Mouse (Mus musculus) heart, embryonic 15.5 days (tissue): ENCODE measurements around the gene Ntrk2. TPM values are rescaled to one million over a fixed set of nuclear protein-coding genes. Genes with fewer than 3 reads are reported as not detected.

Experiments
- ATAC-seq: fragments of 200-750 bp; cut with Nextera tagmentation; replicated peaks from 2 replicates; pipeline ENCODE4 v1.8.0; 2017; ENCODE audit warnings: low read depth, moderate TSS enrichment; ENCODE audit not compliant: insufficient number of reproducible peaks, insufficient read depth, low FRiP score
- H3K27ac ChIP-seq: fragments of 300-500 bp; sonication (generic); 2 replicates; pipeline ENCODE4 v1.5.1; 2015; ENCODE audit warnings: mild to moderate bottlenecking, inconsistent platforms
- H3K27me3 ChIP-seq: fragments of 300-500 bp; sonication (generic); 2 replicates; pipeline ENCODE4 v1.6.1; 2015; ENCODE audit warnings: inconsistent platforms
- H3K36me3 ChIP-seq: fragments of 300-500 bp; sonication (generic); 2 replicates; pipeline ENCODE4 v1.6.1; 2015; ENCODE audit warnings: mild to moderate bottlenecking, inconsistent platforms
- H3K4me1 ChIP-seq: fragments of 300-500 bp; sonication (generic); replicated peaks from 2 replicates; pipeline ENCODE4 v1.6.1; 2015; ENCODE audit warnings: inconsistent platforms
- H3K4me2 ChIP-seq: fragments of 300-500 bp; sonication (generic); 2 replicates; pipeline ENCODE4 v1.6.1; 2015; ENCODE audit warnings: inconsistent platforms, mild to moderate bottlenecking, moderate library complexity
- H3K4me3 ChIP-seq: fragments of 300-500 bp; sonication (generic); 2 replicates; pipeline ENCODE4 v1.5.1; 2015; ENCODE audit warnings: mild to moderate bottlenecking, inconsistent platforms
- H3K9ac ChIP-seq: fragments of 300-500 bp; sonication (generic); 2 replicates; pipeline ENCODE4 v1.6.1; 2015; ENCODE audit warnings: mild to moderate bottlenecking, inconsistent platforms
- H3K9me3 ChIP-seq: fragments of 300-500 bp; sonication (generic); replicated peaks from 2 replicates; pipeline ENCODE4 v1.6.1; 2016; ENCODE audit warnings: inconsistent platforms
- WGBS: fragments of 180-500 bp; shearing (Covaris S2); methylation state at CpG from one replicate; pipeline ENCODE4 v1.1.7; 2015; ENCODE audit warnings: mixed read lengths; 5-methylcytosine and 5-hydroxymethylcytosine counted together
- polyA plus RNA-seq: library from polyadenylated mRNA; unstranded; fragments of >200 nt; fragmentation: Nextera tagmentation; extraction: Ambion mirVana; gene quantifications from 2 replicates; pipeline ENCODE4 v1.2.1, GENCODE M21; 2015

The Ntrk2 gene
- polyA plus RNA-seq, 1 experiment from 2014 or later = 4.8 TPM

DNA sequence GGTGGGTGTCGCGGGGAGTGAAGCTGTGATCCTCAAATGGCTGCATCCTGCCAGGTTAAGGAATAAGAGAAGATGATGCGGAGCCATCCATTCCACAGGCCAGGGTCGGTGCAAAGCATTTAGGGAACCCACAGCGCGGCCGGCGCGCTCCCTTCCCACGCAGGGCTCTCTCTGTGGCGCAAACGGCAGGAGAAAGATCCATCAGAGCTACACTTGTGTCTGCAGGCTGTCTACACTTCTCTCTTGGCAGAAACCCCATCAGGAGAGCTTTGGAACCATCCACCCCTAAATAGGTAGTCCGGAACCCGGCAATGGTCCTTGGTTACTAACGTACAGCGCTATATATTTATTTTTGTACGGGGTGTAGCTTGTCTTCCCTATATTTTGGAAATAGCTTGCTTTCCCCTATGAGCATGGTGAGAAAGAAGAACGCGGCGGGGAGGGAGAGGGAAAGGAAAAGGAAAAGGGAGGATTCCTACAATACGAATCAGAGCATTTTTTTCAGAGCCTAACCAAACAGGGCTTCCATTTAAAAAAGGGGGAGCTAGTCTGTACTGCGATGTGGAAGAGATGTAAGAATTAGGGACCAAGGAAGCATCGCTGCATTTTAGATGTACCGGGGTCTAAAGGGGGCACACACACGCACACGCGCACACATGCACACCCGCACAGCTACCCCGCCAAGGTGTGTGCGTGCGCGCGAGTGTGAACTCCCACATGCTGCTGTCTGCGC, 693 bp downstream of the Ntrk2 start:
- H3K4me3 ChIP-seq = peak overlapping the region; percentile 60
- H3K4me1 ChIP-seq = peaks cover 23% of the 10 kb centered on the region
- H3K4me2 ChIP-seq = peak overlapping the region; percentile 98
- no peaks in the 10 kb centered on the region for H3K9me3 ChIP-seq
- no peaks in the 10 kb centered on the region for H3K36me3 ChIP-seq
- H3K27me3 ChIP-seq = peaks cover 63% of the 10 kb centered on the region
- under 1% methylated on average over 34 of the region's 34 CpGs for WGBS
- peak overlapping the region; percentile 42; the same call in 1 of the 2 replicates for H3K9ac ChIP-seq
- 0 out of 2 replicates have a peak overlapping the region, but pooled peaks have one; percentile 26 for H3K27ac ChIP-seq
- no peak for ATAC-seq

DNA sequence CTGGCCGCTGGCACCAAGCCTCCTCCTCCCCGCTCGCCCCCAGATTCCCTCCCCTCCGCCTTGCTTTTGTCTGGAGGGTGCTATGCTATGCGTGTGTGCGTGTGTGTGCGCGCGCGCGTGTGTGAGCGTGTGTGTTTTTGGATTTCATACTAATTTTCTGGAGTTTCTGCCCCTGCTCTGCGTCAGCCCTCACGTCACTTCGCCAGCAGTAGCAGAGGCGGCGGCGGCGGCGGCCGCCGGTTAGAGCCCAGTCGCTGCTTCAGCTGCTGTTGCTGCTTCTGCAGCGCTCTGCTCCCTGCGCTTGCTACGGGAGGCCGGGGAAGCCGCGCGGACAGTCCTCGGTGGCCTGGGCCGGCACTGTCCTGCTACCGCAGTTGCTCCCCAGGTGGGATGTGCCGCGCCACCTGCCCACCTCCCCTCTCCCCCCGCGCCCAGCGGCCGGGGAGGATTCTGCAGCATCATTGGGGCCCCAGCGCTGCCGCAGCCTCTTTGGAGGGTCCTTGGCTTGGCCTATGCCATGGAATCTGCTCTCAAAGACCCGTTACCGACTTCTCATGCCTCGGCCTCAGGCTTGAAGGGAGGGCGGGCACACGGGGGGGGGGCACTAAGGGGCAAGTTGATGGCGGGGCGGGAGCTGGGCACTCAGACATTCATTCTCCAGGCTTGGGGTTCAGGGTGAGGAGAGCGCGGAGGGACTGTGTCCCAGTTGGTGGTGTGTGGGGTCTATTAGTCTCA, 1.4 kb downstream of the Ntrk2 start:
- Histone ChIP-seq H3K27me3 (peaks cover 63% of the 10 kb centered on the region), H3K9me3 (no peaks in the 10 kb centered on the region), H3K4me1 (peaks cover 23% of the 10 kb centered on the region), H3K4me3 (peak overlapping the region; percentile 60), H3K27ac (0 out of 2 replicates have a peak overlapping the region, but pooled peaks have one; percentile 26), H3K36me3 (no peaks in the 10 kb centered on the region), H3K9ac (peak overlapping the region; percentile 42; the same call in 1 of the 2 replicates), H3K4me2 (peak overlapping the region; percentile 98)
- 1% methylated on average over 50 of the region's 50 CpGs for WGBS
- ATAC-seq = 0 out of 2 replicates have a peak, but pooled peaks have one; percentile 27

DNA sequence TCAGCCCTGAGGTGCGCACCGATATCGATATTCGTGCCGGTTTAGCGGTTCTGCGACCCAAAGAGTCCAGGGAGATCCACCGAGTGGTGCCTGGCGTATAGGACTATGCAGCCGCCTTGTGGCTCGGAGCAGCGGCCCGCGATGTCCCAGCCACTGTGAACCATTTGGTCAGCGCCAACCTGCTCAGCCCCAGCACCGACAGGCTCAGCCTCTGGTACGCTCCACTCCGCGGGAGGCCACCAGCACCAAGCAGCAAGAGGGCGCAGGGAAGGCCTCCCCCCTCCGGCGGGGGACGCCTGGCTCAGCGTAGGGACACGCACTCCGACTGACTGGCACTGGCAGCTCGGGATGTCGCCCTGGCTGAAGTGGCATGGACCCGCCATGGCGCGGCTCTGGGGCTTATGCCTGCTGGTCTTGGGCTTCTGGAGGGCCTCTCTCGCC, 2.0 kb downstream of the Ntrk2 start:
- H3K27me3 ChIP-seq = peaks cover 63% of the 10 kb centered on the region
- WGBS = under 1% methylated on average over 32 of the region's 32 CpGs
- peaks cover 23% of the 10 kb centered on the region for H3K4me1 ChIP-seq
- peak overlapping the region; percentile 37; the same call in 1 of the 2 replicates for H3K9ac ChIP-seq
- H3K4me2 ChIP-seq = peak overlapping the region; percentile 98
- no peak for ATAC-seq
- no peaks in the 10 kb centered on the region for H3K9me3 ChIP-seq
- no peak overlapping the region for H3K27ac ChIP-seq
- peak overlapping the region; percentile 60 for H3K4me3 ChIP-seq
- no peaks in the 10 kb centered on the region for H3K36me3 ChIP-seq

DNA sequence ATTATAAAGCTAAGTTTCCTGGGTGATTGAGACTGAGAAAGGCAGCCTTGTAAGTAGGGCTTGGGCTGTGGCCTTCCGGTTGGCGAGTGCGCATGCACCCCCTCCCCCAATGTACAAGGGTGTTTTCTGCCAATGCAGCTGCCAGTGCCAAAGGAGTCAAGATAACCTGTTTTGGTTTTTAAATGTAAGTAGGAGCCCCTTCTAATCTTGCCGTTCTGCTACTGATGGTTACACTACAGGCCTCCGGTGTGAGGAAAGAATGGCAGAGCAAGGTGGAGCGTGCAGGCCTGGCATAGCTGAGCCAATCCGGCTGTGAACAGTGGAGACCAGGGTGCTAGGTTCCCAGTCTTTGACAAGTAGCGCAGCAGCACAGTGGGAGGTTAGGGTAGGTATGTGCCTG, 3.6 kb downstream of the Ntrk2 start:
- Histone ChIP-seq H3K27me3 (peaks cover 59% of the 10 kb centered on the region), H3K4me1 (peaks cover 23% of the 10 kb centered on the region), H3K4me2 (no peak overlapping the region), H3K36me3 (no peaks in the 10 kb centered on the region), H3K9ac (no peak overlapping the region), H3K27ac (no peak overlapping the region), H3K9me3 (no peaks in the 10 kb centered on the region), H3K4me3 (no peak overlapping the region)
- ATAC-seq = no peak
- 74% methylated on average over 8 of the region's 8 CpGs for WGBS

DNA sequence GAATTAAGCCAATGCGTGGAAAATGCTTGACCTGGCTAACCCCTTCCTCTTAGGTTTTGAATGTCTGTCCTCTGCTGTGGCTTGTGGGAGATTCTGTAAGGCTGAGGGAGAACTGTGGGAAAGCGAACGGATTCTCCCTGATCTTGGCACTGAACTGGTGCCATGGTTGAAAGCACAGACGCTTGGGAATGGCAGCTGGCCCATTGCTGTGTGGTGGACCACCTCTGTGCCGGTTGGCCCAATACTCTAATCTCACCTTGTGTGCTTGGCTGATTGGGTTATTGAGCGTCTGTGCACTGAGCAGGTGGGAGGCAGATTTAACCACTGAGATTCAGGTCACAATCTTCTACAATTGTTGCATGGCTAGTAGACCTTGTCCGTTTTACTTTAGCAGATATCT, 18.4 kb downstream of the Ntrk2 start:
- WGBS = 82% methylated on average over 7 of the region's 7 CpGs
- H3K4me1 ChIP-seq = no peaks in the 10 kb centered on the region
- H3K27me3 ChIP-seq = no peaks in the 10 kb centered on the region
- no peak overlapping the region for H3K27ac ChIP-seq
- no peak for ATAC-seq
- H3K4me2 ChIP-seq = no peak overlapping the region
- no peaks in the 10 kb centered on the region for H3K36me3 ChIP-seq
- no peaks in the 10 kb centered on the region for H3K9me3 ChIP-seq
- H3K4me3 ChIP-seq = no peak overlapping the region
- no peak overlapping the region for H3K9ac ChIP-seq

DNA sequence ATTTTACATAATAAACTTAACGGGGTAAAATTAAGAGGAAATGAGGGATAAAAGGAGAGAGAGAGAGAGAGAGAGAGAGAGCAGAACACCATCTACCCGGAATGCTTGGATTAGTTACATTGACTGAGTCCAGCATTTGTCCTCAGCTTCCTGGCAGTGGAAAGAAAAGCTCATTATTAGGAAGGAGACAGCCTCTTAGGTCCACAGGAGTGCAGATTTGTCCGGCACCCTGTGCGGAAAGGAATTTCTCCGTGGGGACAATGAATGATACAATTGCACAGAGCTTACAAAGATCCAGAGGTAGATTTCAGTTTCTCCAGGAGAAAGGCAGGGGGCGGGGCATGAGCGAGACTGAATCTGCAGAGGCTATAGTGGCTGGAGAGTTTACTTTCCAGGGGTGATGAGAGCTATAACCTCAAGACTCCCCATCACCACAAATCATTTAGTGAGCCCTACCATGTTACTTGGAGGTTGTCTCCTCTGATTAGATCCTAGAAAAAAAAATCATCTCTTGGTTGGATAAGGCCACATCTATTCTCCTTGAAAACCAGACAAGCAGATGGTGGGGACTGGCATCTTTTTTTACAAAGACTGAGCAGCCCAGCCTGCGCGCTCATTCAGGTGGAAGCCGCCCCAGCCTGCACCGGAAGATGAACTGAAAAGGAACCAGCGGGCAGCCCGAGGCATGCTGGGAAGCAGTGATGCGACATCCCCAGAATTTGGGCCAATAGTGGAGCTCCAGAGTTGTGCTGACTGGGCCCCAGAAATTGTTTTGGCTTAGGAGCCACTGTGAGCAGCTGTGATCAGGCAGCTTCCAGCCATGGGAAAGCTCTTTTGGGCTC, 20.2 kb downstream of the Ntrk2 start:
- Histone ChIP-seq H3K27ac (no peak overlapping the region), H3K4me1 (no peaks in the 10 kb centered on the region), H3K36me3 (no peaks in the 10 kb centered on the region), H3K4me2 (no peak overlapping the region), H3K9ac (no peak overlapping the region), H3K27me3 (no peaks in the 10 kb centered on the region), H3K4me3 (no peak overlapping the region), H3K9me3 (no peaks in the 10 kb centered on the region)
- ATAC-seq = no peak
- WGBS = 80% methylated on average over 14 of the region's 14 CpGs

DNA sequence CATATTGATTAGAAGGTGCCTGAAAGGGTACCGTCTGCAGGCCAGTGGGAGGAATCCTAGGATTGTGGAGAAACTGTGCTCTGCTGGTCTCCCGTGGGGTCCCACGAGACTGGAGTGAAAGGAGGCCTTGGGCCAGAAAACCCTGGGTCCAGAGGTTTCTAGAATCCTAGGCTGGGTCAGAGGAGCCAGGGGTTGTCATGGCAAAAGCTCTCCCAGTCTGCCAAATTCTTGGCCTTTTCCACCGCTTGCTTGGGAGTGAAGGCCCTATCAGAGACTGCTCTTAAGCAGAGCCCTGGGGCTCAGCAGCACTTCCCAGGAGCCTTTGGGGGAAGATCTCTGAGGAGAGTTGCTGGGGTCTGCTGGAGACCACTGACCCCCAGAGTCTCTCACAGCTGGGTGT, 25.6 kb downstream of the Ntrk2 start:
- Histone ChIP-seq H3K36me3 (no peaks in the 10 kb centered on the region), H3K9ac (no peak overlapping the region), H3K4me1 (no peaks in the 10 kb centered on the region), H3K27ac (no peak overlapping the region), H3K4me2 (no peak overlapping the region), H3K9me3 (no peaks in the 10 kb centered on the region), H3K27me3 (no peaks in the 10 kb centered on the region), H3K4me3 (no peak overlapping the region)
- no peak for ATAC-seq
- 71% methylated on average over 4 of the region's 4 CpGs for WGBS

DNA sequence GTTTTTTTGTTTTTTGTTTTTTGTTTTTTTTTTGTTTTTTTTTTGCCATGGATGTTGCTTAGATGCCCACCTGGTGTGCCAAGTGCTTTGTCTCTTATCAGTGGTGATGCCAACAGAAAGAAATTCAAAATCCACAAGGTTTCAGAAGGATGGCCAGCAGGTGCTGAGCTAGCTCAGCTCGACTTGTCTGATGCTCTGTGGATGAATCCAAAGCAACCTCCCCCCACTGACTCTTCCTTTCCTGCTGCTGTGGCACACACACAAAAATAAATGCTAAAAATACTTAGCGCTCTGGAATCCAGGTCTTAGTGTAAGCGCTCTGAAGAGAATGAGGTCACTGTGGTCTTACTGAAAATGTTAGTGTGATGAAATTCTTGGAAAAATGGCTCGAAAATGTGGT, 28.4 kb downstream of the Ntrk2 start:
- Histone ChIP-seq H3K4me1 (no peaks in the 10 kb centered on the region), H3K4me2 (no peak overlapping the region), H3K4me3 (no peak overlapping the region), H3K27me3 (no peaks in the 10 kb centered on the region), H3K9me3 (no peaks in the 10 kb centered on the region), H3K9ac (no peak overlapping the region), H3K27ac (no peak overlapping the region), H3K36me3 (no peaks in the 10 kb centered on the region)
- 44% methylated on average over 4 of the region's 4 CpGs for WGBS
- ATAC-seq = no peak

DNA sequence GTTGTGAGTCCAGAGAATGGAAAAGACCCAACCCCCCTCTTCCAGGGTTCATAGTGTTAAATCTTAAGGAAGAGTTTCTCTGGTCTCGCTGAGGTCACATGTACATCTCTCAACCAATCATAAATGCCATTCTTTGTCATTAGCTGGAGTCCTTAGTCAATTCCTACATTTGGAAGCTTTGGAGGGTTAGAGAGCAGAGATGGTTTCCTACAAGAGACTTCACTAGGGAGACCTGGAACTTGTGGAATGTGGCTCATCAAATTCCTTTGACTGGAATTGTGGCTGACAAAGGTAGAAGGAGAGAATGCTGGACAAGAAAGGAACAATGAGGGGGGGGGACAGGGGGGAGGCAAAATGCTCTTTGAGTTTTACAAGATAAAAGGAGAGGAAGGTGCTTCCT, 30.5 kb downstream of the Ntrk2 start:
- H3K4me2 ChIP-seq = no peak overlapping the region
- no peak overlapping the region for H3K9ac ChIP-seq
- no peaks in the 10 kb centered on the region for H3K36me3 ChIP-seq
- H3K27me3 ChIP-seq = no peaks in the 10 kb centered on the region
- no peak overlapping the region for H3K27ac ChIP-seq
- no peak overlapping the region for H3K4me3 ChIP-seq
- ATAC-seq = no peak
- no peaks in the 10 kb centered on the region for H3K4me1 ChIP-seq
- WGBS = 73% methylated on average over 1 of the region's 1 CpGs
- no peaks in the 10 kb centered on the region for H3K9me3 ChIP-seq

DNA sequence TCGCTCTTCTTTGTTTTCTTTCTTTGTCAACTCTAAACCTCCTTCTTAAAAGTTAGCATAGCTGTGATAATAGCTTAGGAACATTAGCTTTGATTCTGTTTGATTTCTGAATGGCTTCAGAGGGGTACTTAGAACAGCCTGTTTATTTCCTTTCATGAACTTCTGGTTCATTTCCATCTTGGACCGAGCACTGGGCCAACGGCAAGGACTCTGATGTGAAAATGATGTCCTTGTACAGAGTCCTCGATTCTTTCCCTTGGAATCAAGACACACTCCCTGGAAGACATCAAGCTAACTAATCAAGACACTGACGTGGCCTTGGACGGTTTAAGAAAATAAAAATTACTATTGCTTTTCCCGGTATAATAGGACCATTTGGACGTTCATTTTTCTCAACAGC, 31.7 kb downstream of the Ntrk2 start:
- no peaks in the 10 kb centered on the region for H3K9me3 ChIP-seq
- no peaks in the 10 kb centered on the region for H3K36me3 ChIP-seq
- 81% methylated on average over 8 of the region's 8 CpGs for WGBS
- no peaks in the 10 kb centered on the region for H3K27me3 ChIP-seq
- H3K4me1 ChIP-seq = no peaks in the 10 kb centered on the region
- H3K27ac ChIP-seq = no peak overlapping the region
- no peak for ATAC-seq
- H3K4me2 ChIP-seq = no peak overlapping the region
- no peak overlapping the region for H3K4me3 ChIP-seq
- no peak overlapping the region for H3K9ac ChIP-seq

DNA sequence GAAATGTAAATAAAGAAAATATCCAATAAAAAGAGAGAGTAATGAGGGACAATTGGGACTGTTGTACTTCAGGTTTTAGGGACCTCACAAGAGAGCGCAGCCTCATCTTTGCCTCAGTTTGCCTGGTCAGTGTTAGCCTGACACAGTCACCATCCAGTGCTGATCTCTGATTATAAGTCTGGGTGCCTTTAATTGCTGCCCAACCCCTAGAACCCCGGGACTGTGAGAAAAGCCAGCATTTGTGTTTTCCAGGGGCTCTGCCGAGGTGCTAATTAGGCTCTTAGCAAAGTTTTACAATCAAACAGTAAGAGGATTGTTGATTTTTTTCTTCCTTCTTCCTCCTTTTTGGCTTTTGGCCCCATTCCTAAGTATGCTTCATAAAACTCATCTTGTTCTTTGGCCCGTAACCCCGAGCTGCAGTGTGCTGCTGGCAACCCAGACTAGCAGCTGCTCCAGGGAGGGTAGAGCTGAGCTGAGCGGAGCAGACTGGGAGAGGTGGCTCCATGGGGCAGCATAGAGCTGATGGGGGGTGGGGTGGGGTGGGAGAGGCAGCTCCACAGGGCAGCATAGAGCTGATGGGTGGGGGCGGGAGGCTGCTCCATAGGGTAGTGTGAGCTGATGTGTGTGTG, 34.5 kb downstream of the Ntrk2 start:
- H3K9me3 ChIP-seq = no peaks in the 10 kb centered on the region
- ATAC-seq = no peak
- H3K36me3 ChIP-seq = no peaks in the 10 kb centered on the region
- no peaks in the 10 kb centered on the region for H3K4me1 ChIP-seq
- H3K4me2 ChIP-seq = no peak overlapping the region
- H3K27ac ChIP-seq = no peak overlapping the region
- no peaks in the 10 kb centered on the region for H3K27me3 ChIP-seq
- H3K9ac ChIP-seq = no peak overlapping the region
- no peak overlapping the region for H3K4me3 ChIP-seq
- WGBS = 30% methylated on average over 6 of the region's 7 CpGs
